Mouse (Mus musculus) kidney, embryonic 15.5 days (tissue): ENCODE measurements around the gene Tac2. TPM values are rescaled to one million over a fixed set of nuclear protein-coding genes. Genes with fewer than 3 reads are reported as not detected.

Experiments
- ATAC-seq: fragments of 200-750 bp; cut with Nextera tagmentation; replicated peaks from 2 replicates; pipeline ENCODE4 v1.8.0; 2017; ENCODE audit warnings: moderate TSS enrichment; ENCODE audit not compliant: low FRiP score
- H3K27ac ChIP-seq: fragments of 300-500 bp; sonication (generic); 2 replicates; pipeline ENCODE4 v1.5.1; 2015; ENCODE audit warnings: mild to moderate bottlenecking, inconsistent platforms
- H3K27me3 ChIP-seq: fragments of 300-500 bp; sonication (generic); 2 replicates; pipeline ENCODE4 v1.6.1; 2015; ENCODE audit warnings: inconsistent platforms
- H3K36me3 ChIP-seq: fragments of 300-500 bp; sonication (generic); 2 replicates; pipeline ENCODE4 v1.6.1; 2015; ENCODE audit warnings: inconsistent platforms
- H3K4me1 ChIP-seq: fragments of 300-500 bp; sonication (generic); 2 replicates; pipeline ENCODE4 v1.6.1; 2015; ENCODE audit warnings: inconsistent platforms
- H3K4me2 ChIP-seq: fragments of 300-500 bp; sonication (generic); 2 replicates; pipeline ENCODE4 v1.6.1; 2015; ENCODE audit warnings: moderate library complexity, mild to moderate bottlenecking, inconsistent platforms
- H3K4me3 ChIP-seq: fragments of 300-500 bp; sonication (generic); replicated peaks from 2 replicates; pipeline ENCODE4 v1.5.1; 2015; ENCODE audit warnings: mild to moderate bottlenecking, inconsistent platforms
- H3K9ac ChIP-seq: fragments of 300-500 bp; sonication (generic); 2 replicates; pipeline ENCODE4 v1.6.1; 2015; ENCODE audit warnings: mild to moderate bottlenecking, inconsistent platforms
- H3K9me3 ChIP-seq: fragments of 300-500 bp; sonication (generic); replicated peaks from 2 replicates; pipeline ENCODE4 v1.6.1; 2016; ENCODE audit warnings: inconsistent platforms
- WGBS: fragments of 180-500 bp; shearing (Covaris S2); methylation state at CpG from one replicate; pipeline ENCODE4 v1.1.7; 2015; ENCODE audit warnings: mixed read lengths; 5-methylcytosine and 5-hydroxymethylcytosine counted together
- polyA plus RNA-seq: library from polyadenylated mRNA; unstranded; fragments of >200 nt; fragmentation: Nextera tagmentation; extraction: Ambion mirVana; gene quantifications from 2 replicates; pipeline ENCODE4 v1.2.1, GENCODE M21; 2015

The Tac2 gene
- polyA plus RNA-seq, 1 experiment from 2014 or later, result 2.2 TPM

GRCm38 (mm10) chr10:127698966-127699365 is 25.3 kb upstream of the Tac2 start:
- Histone ChIP-seq H3K4me1 (no peaks in the 10 kb centered on the region), H3K4me2 (no peak overlapping the region), H3K4me3 (no peak overlapping the region), H3K9ac (no peak overlapping the region), H3K36me3 (peaks cover 54% of the 10 kb centered on the region), H3K9me3 (no peaks in the 10 kb centered on the region), H3K27me3 (no peaks in the 10 kb centered on the region), H3K27ac (no peak overlapping the region)
- ATAC-seq, result no peak
- 88% methylated on average over 7 of the region's 7 CpGs for whole genome bisulfite sequencing

- 39% methylated on average over 4 of the region's 4 CpGs for WGBS
- Histone ChIP-seq H3K4me3 (no peak overlapping the region), H3K27ac (no peak overlapping the region), H3K9ac (no peak overlapping the region), H3K4me1 (peaks cover 4% of the 10 kb centered on the region; the same call in 1 of the 2 replicates), H3K4me2 (no peak overlapping the region), H3K27me3 (no peaks in the 10 kb centered on the region), H3K36me3 (peaks cover 15% of the 10 kb centered on the region), H3K9me3 (no peaks in the 10 kb centered on the region)
- no peak for ATAC-seq
Observed at GRCm38 (mm10) chr10:127703299-127703698, 21.0 kb upstream of the Tac2 start.

- ATAC-seq, result no peak
- Histone ChIP-seq H3K4me3 (no peak overlapping the region), H3K4me2 (no peak overlapping the region), H3K36me3 (peaks cover 5% of the 10 kb centered on the region), H3K27ac (no peak overlapping the region), H3K4me1 (peaks cover 4% of the 10 kb centered on the region; the same call in 1 of the 2 replicates), H3K9ac (no peak overlapping the region), H3K9me3 (no peaks in the 10 kb centered on the region), H3K27me3 (no peaks in the 10 kb centered on the region)
- 62% methylated on average over 2 of the region's 2 CpGs for WGBS
Observed at GRCm38 (mm10) chr10:127704293-127704692, 20.0 kb upstream of the Tac2 start.

GRCm38 (mm10) chr10:127704766-127705220 is 19.5 kb upstream of the Tac2 start, which contains the start of gene Myo1a:
TSS of gene Myo1a (plus strand) at chr10:127705170.
- ATAC-seq, result no peak
- Histone ChIP-seq H3K27me3 (no peaks in the 10 kb centered on the region), H3K9me3 (no peaks in the 10 kb centered on the region), H3K4me1 (peaks cover 4% of the 10 kb centered on the region; the same call in 1 of the 2 replicates), H3K4me3 (no peak within 1 kb of the TSS), H3K27ac (no peak within 1 kb of the TSS), H3K9ac (no peak within 1 kb of the TSS), H3K4me2 (no peak within 1 kb of the TSS), H3K36me3 (peaks cover under 1% of the 10 kb centered on the region; the same call in 1 of the 2 replicates)
- 72% methylated on average over 2 of the region's 2 CpGs for WGBS

- H3K27ac ChIP-seq, result no peak overlapping the region
- H3K4me1 ChIP-seq, result peaks cover 14% of the 10 kb centered on the region
- H3K9ac ChIP-seq, result no peak overlapping the region
- ATAC-seq, result no peak
- no peaks in the 10 kb centered on the region for H3K9me3 ChIP-seq
- no peaks in the 10 kb centered on the region for H3K27me3 ChIP-seq
- H3K4me2 ChIP-seq, result no peak overlapping the region
- 90% methylated on average over 4 of the region's 4 CpGs for WGBS
- H3K36me3 ChIP-seq, result no peaks in the 10 kb centered on the region
- no peak overlapping the region for H3K4me3 ChIP-seq
Observed at GRCm38 (mm10) chr10:127705783-127706182, 18.5 kb upstream of the Tac2 start.

GRCm38 (mm10) chr10:127707721-127708120 is 16.6 kb upstream of the Tac2 start:
- WGBS, result 75% methylated on average over 7 of the region's 7 CpGs
- Histone ChIP-seq H3K27me3 (no peaks in the 10 kb centered on the region), H3K9me3 (no peaks in the 10 kb centered on the region), H3K9ac (no peak overlapping the region), H3K4me3 (no peak overlapping the region), H3K4me1 (peaks cover 19% of the 10 kb centered on the region), H3K27ac (no peak overlapping the region), H3K4me2 (no peak overlapping the region), H3K36me3 (no peaks in the 10 kb centered on the region)
- no peak for ATAC-seq

- H3K4me2 ChIP-seq, result no peak overlapping the region
- no peaks in the 10 kb centered on the region for H3K36me3 ChIP-seq
- 84% methylated on average over 3 of the region's 3 CpGs for WGBS
- ATAC-seq, result no peak
- H3K9me3 ChIP-seq, result no peaks in the 10 kb centered on the region
- no peak overlapping the region for H3K9ac ChIP-seq
- no peak overlapping the region for H3K4me3 ChIP-seq
- no peaks in the 10 kb centered on the region for H3K27me3 ChIP-seq
- peaks cover 19% of the 10 kb centered on the region for H3K4me1 ChIP-seq
- H3K27ac ChIP-seq, result no peak overlapping the region
Observed at GRCm38 (mm10) chr10:127708850-127709370, 15.4 kb upstream of the Tac2 start.

GRCm38 (mm10) chr10:127710331-127710730 is 13.9 kb upstream of the Tac2 start:
- Histone ChIP-seq H3K27ac (no peak overlapping the region), H3K9me3 (no peaks in the 10 kb centered on the region), H3K4me2 (no peak overlapping the region), H3K27me3 (no peaks in the 10 kb centered on the region), H3K9ac (no peak overlapping the region), H3K36me3 (no peaks in the 10 kb centered on the region), H3K4me1 (peaks cover 19% of the 10 kb centered on the region), H3K4me3 (no peak overlapping the region)
- ATAC-seq, result peak; percentile 24; the same call in 1 of the 2 replicates
- 51% methylated on average over 13 of the region's 13 CpGs for WGBS

GRCm38 (mm10) chr10:127712736-127713135 is 11.5 kb upstream of the Tac2 start:
- Histone ChIP-seq H3K9ac (no peak overlapping the region), H3K9me3 (no peaks in the 10 kb centered on the region), H3K4me3 (no peak overlapping the region), H3K4me1 (peaks cover 22% of the 10 kb centered on the region), H3K27ac (no peak overlapping the region), H3K27me3 (no peaks in the 10 kb centered on the region), H3K4me2 (no peak overlapping the region), H3K36me3 (no peaks in the 10 kb centered on the region)
- ATAC-seq, result no peak
- 80% methylated on average over 6 of the region's 6 CpGs for WGBS

GRCm38 (mm10) chr10:127721671-127722418 is 2.4 kb upstream of the Tac2 start:
- Histone ChIP-seq H3K4me2 (peak overlapping the region; percentile 52), H3K27me3 (peaks cover 22% of the 10 kb centered on the region; the same call in 1 of the 2 replicates), H3K27ac (peak overlapping the region; percentile 82), H3K4me3 (peak overlapping the region; percentile 18), H3K9ac (peak overlapping the region; percentile 26; the same call in 1 of the 2 replicates), H3K36me3 (no peaks in the 10 kb centered on the region), H3K9me3 (no peaks in the 10 kb centered on the region), H3K4me1 (peaks cover 53% of the 10 kb centered on the region)
- peak; percentile 74 for ATAC-seq
- 6% methylated on average over 20 of the region's 20 CpGs for WGBS

GRCm38 (mm10) chr10:127725136-127725535 is 858 bp downstream of the Tac2 start:
- no peak overlapping the region for H3K4me3 ChIP-seq
- ATAC-seq, result no peak
- H3K4me1 ChIP-seq, result peaks cover 26% of the 10 kb centered on the region
- H3K27ac ChIP-seq, result no peak overlapping the region
- no peak overlapping the region for H3K4me2 ChIP-seq
- H3K36me3 ChIP-seq, result no peaks in the 10 kb centered on the region
- peaks cover 31% of the 10 kb centered on the region for H3K27me3 ChIP-seq
- no peak overlapping the region for H3K9ac ChIP-seq
- no peaks in the 10 kb centered on the region for H3K9me3 ChIP-seq
- WGBS, result 73% methylated on average over 4 of the region's 4 CpGs

- peaks cover 11% of the 10 kb centered on the region for H3K4me1 ChIP-seq
- no peak overlapping the region for H3K4me3 ChIP-seq
- H3K9ac ChIP-seq, result no peak overlapping the region
- no peak overlapping the region for H3K4me2 ChIP-seq
- H3K9me3 ChIP-seq, result no peaks in the 10 kb centered on the region
- ATAC-seq, result no peak
- WGBS, result 76% methylated on average over 8 of the region's 8 CpGs
- H3K27ac ChIP-seq, result no peak overlapping the region
- H3K36me3 ChIP-seq, result no peaks in the 10 kb centered on the region
- peaks cover 21% of the 10 kb centered on the region for H3K27me3 ChIP-seq
Observed at GRCm38 (mm10) chr10:127728437-127728836, 4.2 kb downstream of the Tac2 start.
